Mouse (Mus musculus) left cerebral cortex, postnatal 10 days (tissue): ENCODE results near the gene Sarnp. TPM values are rescaled to one million over a fixed set of nuclear protein-coding genes. Genes with fewer than 3 reads are reported as not detected.

Source experiments
- DNase-seq, 2 experiments: peaks; one replicate each; pipeline ENCODE4 v3.0.0; 2021 to 2022; ENCODE audit warnings: low spot score in 2 of 2, mixed read lengths in 1 of 2; ENCODE audit errors: extremely low spot score in 1 of 2
- intact Hi-C: fragments of 180-260 bp; cut with DNase I; formaldehyde crosslinking; loops from one replicate; pipeline ENCODE4 v1.15.1; 2025
- total RNA-seq, 2 experiments: library from RNA; stranded (reverse); gene quantifications; 2 replicates each; pipeline ENCODE4 v1.2.3; 2021

Gene Sarnp
- total RNA-seq, 2 experiments from 2014 or later: 37.4 to 42.2 TPM

GRCm38 (mm10) chr10:128909567-128910028 is 92.5 kb downstream of the Sarnp start:
- peak; percentile 69 to 91 for DNase-seq
- intact Hi-C loops: no loop called here

- intact Hi-C loops: no loop called here
These were observed 93.1 kb downstream of the Sarnp start for GRCm38 (mm10) chr10:128910066-128910841.

GRCm38 (mm10) chr10:128911430-128911829 is 94.3 kb downstream of the Sarnp start:
- no peak for DNase-seq
- intact Hi-C loops: no loop called here

More at GRCm38 (mm10) chr10:128910066-128910841, 93.1 kb downstream of the Sarnp start:
- peak in 1 of 2 experiments; percentile 79 for DNase-seq

DNA sequence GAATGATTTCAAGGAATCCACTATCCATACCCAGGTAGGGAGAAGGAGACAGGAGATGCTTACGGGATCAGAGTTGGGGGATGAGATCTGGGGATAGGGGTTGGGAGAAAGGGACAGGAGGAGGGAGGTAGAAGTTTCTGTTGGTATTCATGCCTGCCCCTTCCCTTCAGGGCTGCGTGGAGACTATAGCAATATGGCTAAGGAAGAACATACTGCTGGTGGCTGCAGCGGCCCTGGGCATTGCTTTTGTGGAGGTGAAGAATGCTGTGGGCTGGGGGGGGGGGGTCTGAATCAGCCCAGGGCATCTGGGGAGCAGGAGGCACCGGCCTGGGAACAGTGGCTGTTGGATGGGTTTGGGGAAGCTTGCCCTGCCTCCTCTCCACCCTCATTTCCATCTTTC is 95.1 kb downstream of the Sarnp start:
- DNase-seq: no peak
- intact Hi-C loops: no loop called here

DNA sequence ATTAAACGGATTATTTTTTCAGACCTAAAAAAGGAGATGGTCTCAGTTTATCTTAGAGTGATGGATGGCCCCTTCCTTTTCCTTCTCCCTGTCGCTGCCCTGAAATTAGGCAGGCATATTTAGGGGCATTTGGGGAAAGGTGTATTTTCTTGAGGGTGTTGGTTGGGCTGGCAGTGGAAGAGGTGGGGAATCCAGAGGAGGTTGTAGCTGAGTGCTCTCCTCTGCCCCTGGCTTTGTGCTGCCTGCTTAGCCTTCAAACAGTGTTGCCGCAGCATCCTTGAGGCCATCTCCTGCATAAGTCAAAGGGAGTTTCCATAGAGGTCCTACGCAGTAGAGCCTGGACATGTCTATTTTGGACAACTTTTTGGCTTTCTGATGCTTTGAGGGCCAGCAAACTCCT is 95.7 kb downstream of the Sarnp start:
- DNase-seq: no peak
- intact Hi-C loops: no loop called here

DNA sequence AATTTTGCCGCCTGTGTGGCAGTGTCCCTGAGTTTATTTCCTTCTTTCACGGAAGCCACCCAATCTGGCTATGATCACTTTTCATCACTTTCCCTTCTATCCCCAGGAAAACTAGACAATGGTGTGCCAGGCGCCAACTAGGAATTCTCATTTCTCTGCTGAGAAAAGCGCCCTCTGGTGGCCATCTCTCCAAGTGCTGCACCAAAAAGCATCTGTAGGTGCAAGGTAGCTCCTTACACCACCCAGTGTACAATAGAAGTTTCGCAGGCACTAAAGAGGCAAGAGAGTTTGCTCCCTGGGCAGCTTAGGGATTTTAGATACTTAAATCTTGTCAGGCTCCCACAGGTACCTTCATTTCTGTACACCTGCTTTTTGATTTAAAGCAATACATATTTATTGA is 96.1 kb downstream of the Sarnp start:
- intact Hi-C loops: no loop called here
- peak; percentile 81 to 87 for DNase-seq

DNA sequence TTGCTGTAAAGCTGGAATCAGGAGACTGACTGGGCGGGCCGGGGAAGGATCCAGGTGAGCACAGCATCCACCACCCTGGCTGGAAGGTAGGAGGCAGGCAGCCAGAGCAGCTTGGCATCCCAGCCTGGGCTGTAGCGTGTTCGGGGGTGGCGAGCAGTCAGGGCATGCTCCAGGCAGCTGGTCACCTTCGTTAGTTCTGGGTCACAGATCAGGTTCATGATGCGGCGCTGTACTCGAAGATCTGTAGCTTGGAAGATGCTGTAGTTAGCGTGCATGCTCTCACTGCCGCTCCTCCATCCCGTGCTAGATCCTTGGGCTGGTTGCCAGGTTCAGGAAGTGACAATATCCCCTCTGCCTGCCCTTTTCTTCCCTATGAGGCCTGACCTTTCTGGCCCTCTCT is 96.6 kb downstream of the Sarnp start:
- intact Hi-C loops: no loop called here
- peak in 1 of 2 experiments; percentile 40 for DNase-seq

DNA sequence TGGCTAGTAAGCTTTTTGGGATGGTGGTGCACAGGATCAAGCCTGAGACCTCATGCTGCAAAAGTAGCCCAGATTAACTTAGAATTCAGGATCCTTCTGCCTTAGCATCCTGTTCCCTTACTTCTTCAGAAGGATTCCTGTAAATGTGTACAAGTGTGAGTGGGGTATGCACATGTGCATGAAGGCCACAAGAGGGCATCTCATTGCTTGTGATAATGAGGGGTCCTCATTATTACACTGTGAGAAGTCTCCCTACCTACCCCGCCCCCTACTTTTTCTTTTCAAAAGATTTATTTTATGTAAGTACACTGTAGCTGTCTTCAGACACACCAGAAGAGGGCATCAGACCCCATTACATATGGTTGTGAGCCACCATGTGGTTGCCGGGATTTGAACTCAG is 98.4 kb downstream of the Sarnp start:
- intact Hi-C loops: no loop called here
- no peak for DNase-seq

DNA sequence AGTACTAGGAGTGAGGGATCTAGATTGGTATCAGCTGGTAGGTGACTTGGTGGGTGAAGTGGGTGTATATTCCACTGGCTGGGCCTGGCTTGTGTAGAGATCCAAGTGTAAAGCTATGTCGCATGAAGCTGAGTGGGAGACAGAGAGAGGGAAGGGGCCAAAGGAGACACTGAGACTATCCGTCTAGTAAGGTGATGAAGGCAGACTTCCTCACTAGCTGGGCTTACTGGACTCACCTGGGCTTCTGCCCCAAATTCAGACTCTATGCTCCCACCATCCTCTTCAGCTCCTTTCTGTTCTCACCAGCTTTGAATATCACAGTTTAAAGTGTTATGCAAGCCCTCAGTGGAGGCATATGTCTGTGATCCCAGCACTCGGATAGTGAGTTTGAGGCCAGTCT is 99.5 kb downstream of the Sarnp start:
- intact Hi-C loops: no loop called here
- DNase-seq: no peak

- intact Hi-C loops: no loop called here
- DNase-seq: no peak
These were observed 100.3 kb downstream of the Sarnp start for GRCm38 (mm10) chr10:128917400-128917799.

- intact Hi-C loops: no loop called here
- peak in 1 of 2 experiments; percentile 80 for DNase-seq
These were observed 101.1 kb downstream of the Sarnp start for GRCm38 (mm10) chr10:128918246-128918645.

DNA sequence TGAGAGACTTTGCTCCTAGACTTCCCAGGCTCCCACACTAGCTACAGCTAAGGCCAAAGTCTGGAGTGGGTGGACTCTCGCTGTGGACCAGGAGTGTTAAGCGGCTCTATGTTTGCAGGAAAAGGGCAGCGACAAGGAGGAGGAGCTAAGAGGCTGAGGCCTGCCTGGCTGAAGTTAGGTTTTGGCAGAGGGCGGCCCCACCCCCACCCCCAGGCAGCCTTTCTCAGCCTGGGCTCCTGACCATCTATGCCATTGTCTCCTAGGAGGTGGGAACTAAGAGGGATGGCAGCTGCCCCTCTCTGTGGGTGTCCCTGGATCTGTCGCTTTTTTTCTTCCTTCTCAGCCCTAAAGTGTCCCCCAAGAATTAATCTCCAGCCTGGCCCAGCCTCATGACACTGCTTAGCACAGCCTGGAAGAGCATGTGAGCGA is 102.1 kb downstream of the Sarnp start:
- intact Hi-C loops: no loop called here
- DNase-seq: no peak

GRCm38 (mm10) chr10:128919966-128920365 is 102.8 kb downstream of the Sarnp start:
- intact Hi-C loops: no loop called here
- DNase-seq: no peak

- intact Hi-C loops: no loop called here
- DNase-seq: peak in 1 of 2 experiments; percentile 72
These were observed 103.6 kb downstream of the Sarnp start for GRCm38 (mm10) chr10:128920736-128921161.

DNA sequence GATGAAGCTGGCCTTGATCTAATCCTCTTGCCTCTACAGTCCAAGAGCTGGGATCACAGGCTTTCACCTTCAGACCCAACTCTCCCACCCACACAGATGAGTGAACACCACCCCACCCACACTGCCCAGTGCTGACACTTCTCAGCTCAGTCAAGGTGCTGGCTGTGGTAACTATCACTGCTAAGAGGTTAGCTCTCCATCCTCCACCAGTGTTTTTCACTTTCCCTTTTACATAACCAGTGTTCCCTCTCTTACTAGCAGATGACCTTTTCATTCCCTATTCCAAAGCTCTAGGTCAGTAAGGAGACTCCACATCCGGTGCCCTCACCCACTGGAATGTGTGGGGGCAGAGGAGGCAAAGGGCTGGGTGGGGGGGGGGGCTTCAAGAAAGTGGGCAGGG is 104.1 kb downstream of the Sarnp start:
- intact Hi-C loops: no loop called here
- DNase-seq: no peak

DNA sequence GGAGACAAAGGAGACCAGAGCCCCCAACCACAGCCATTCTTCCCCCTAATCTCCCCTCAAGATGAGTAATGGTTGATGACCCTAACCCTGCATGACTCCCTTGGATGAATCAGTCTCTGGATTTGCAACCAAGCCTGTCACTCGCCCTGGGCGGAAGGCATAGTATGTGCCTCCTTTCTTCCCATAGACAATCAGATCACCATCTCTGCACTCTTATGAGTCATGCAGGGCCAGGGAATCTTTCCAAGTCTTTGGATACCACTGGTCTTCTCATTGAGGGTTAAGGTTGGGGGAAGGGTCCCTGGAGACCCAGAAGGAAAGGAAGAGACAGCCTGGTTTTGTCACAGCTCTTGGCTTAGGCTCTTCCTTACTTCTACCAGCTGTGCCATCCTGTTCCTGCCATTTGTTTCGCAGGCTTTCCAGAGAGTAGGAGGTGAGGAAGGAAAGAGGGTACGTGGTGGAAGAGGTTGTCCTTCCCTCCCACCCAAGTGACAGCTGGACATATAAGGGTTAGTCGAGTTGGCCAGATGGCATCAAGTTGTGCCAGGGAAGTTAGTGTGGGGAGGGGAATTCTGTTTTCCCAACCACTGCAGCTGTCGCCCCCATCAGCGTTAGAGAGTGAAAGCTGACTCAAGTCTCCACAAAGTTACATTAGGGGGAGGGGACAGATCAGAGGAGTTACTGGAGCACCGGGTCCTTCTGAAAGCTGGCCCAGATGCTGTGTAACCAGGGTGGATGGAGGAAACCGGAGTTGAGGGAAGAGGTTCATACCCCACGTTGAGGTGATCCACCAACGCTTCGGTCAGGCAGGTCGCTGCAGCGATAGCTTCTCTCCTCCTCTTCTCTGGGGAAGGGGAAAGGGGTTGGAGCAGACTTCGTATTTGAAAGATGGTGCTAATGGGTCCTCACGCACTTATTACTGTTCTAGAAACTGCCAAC is 105.0 kb downstream of the Sarnp start:
- DNase-seq: no peak
- intact Hi-C loops: no loop called here

DNA sequence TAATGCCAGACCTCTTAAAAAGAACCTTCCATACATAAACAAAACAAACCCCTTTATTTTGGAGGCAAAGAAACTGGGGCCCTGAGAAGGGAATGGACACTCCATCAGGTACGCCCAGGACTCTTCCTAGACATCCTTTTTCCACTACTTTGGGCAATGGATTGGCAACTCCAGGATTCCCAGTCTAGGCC is 105.6 kb downstream of the Sarnp start, which contains the start of gene Rdh5:
Rdh5 (minus strand) TSS at position 67 of the 191 bp plus-strand sequence.
- intact Hi-C loops: no loop called here
- DNase-seq: no peak

- DNase-seq: peak; percentile 92 to 96
- intact Hi-C loops: no loop called here
These were observed 106.0 kb downstream of the Sarnp start for GRCm38 (mm10) chr10:128923013-128923691.

DNA sequence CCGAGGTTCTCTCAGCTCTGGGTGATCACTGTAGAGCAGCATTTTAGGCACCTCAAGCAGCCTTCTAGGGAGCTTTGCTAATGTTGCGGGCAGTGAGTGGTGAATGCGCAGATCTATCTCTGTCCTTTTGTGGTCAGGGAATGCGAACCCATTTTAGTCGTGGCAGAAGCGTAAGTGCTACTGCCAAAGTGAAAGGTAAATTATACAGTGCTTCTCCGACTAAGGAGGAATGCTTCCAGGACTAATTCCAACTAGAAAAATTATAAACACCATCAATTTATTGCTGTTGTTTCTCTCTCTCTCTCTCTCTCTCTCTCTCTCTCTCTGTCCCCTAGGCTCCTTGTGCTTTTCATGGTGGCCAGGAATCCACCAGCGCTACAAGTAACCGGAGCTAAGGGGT is 106.8 kb downstream of the Sarnp start, which contains the start of gene Bloc1s1:
Bloc1s1 (minus strand) TSS at position 101 of the 400 bp plus-strand sequence.
- intact Hi-C loops: no loop called here
- DNase-seq: no peak
